Mouse (Mus musculus): ENCODE results near the gene Mst1r. TPM values are rescaled to one million over a fixed set of nuclear protein-coding genes. Genes with fewer than 3 reads are reported as not detected.

Gene Mst1r
- polyA plus RNA-seq, 1 experiment from 2014 or later, result 1.2 TPM

DNA sequence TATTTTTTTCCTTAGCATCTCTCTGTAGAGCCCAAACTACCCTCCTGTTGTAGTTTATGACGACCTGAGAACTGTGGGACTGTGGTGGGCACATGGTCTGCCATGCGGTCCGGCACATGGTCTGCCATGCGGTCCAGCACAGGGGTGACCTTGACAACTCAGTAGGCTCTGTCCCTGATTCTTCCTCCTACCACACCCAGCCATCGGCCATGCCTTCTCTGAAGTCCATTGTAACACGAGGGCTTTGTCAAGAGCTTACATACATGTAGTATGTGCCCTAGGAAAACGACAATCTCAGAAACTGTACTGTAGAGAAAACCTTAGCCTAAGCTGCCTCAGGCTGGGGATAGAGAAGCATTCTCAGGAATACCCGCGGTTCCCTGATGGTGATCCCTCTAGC lies 58.0 kb downstream of the Mst1r start:
- Histone ChIP-seq H3K27ac (no peak overlapping the region), H3K36me3 (peaks cover 96% of the 10 kb centered on the region)

DNA sequence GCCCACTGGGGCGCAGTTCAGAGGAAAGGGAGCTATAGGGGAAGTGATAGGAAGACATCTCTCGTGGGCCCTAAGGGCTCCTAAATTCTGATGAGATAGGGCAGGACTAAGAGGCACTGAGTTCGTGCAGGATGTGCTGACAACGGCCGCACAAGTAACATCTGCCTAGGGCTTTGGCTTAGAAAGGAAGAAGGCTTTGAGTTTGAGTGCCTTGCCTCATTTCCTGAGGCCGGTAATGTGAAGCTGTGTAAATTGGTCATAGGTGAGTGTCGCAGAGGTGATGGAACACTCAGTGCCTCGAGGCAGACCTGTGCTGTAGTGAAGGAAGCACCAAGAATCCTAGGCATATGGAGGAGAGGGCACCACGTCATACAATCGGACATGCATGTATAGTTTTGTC lies 60.0 kb downstream of the Mst1r start:
- Histone ChIP-seq H3K27me3 (ENCODE audit: low read depth, poor library complexity, severe bottlenecking) (no peaks in the 10 kb centered on the region), H3K36me3 (peaks cover 96% of the 10 kb centered on the region), H3K27ac (0 out of 2 replicates have a peak overlapping the region, but pooled peaks have one; percentile 33)

More for the DNA sequence above, 58.0 kb downstream of the Mst1r start:
- 95% methylated on average over 9 of the region's 9 CpGs for WGBS
- no peaks in the 10 kb centered on the region for H3K27me3 ChIP-seq (ENCODE audit: low read depth, poor library complexity, severe bottlenecking)
- no peaks in the 10 kb centered on the region for H3K9me3 ChIP-seq (replicated peaks)
- H3K4me3 ChIP-seq, result no peak overlapping the region
- peaks cover 7% of the 10 kb centered on the region for H3K4me1 ChIP-seq
- no peak for DNase-seq (ENCODE audit: low spot score)

DNA sequence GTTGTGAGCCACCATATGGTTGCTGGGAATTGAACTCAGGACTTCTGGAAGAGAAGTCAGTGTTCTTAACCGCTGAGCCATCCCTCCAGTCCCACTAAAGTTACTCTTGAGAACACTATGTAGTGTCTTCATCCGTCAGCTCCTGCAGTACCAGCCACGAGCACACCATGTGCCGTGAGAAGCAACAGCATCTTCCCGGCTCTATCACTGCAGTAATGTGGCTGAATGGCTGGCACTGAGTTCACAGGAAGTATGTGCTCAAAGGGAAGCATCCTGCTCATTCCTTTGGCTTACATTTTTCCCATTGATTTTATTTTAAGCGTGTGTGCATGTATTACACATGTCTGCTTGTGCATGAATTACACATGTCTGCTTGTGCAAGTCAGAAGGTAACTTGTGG lies 60.8 kb downstream of the Mst1r start:
- Histone ChIP-seq H3K27ac (no peak overlapping the region), H3K36me3 (peaks cover 96% of the 10 kb centered on the region), H3K4me1 (peaks cover 7% of the 10 kb centered on the region; the same call in 1 of the 2 replicates), H3K4me3 (no peak overlapping the region), H3K27me3 (ENCODE audit: low read depth, poor library complexity, severe bottlenecking) (no peaks in the 10 kb centered on the region), H3K9me3 (replicated peaks) (no peaks in the 10 kb centered on the region)
- 93% methylated on average over 6 of the region's 6 CpGs for WGBS
- no peak for DNase-seq (ENCODE audit: low spot score)

More for the DNA sequence above, 60.0 kb downstream of the Mst1r start:
- Histone ChIP-seq H3K9me3 (replicated peaks) (no peaks in the 10 kb centered on the region), H3K4me3 (no peak overlapping the region), H3K4me1 (peaks cover 4% of the 10 kb centered on the region; the same call in 1 of the 2 replicates)
- 89% methylated on average over 10 of the region's 10 CpGs for WGBS
- no peak for DNase-seq (ENCODE audit: low spot score)

DNA sequence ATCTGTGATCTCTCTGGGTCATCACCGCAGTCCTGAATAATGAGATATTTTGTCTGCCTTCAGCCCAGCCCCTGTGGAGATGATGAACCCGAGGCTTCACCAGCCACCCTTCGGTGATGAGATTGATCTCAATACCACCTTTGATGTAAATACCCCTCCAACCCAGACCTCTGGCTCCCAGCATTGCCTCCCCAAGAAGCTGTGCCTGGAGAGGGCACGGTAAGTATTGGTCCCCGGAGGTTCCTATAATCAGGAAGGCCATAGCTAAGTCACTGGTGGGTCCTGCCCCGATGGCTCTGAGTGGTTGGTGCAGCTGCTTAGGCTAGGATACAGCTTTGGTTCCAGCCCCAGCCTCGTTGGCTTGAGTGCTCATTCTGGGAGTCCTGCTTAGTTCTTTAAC lies 61.9 kb downstream of the Mst1r start:
- H3K36me3 ChIP-seq, result peaks cover 96% of the 10 kb centered on the region
- no peak overlapping the region for H3K4me3 ChIP-seq
- 94% methylated on average over 7 of the region's 7 CpGs for WGBS
- H3K27ac ChIP-seq, result no peak overlapping the region
- no peak for DNase-seq (ENCODE audit: low spot score)
- peaks cover 7% of the 10 kb centered on the region; the same call in 1 of the 2 replicates for H3K4me1 ChIP-seq
- no peaks in the 10 kb centered on the region for H3K27me3 ChIP-seq (ENCODE audit: low read depth, poor library complexity, severe bottlenecking)
- no peaks in the 10 kb centered on the region for H3K9me3 ChIP-seq (replicated peaks)

Other genes with a start within 250 kb of the Mst1r start
- gene Slc38a3, start 237.3 kb upstream of the Mst1r start, polyA plus RNA-seq (2016; fragmentation: Nextera tagmentation; extraction: Ambion mirVana), result 3.9 and 4.3 TPM in 2 replicates
- 2.6 and 3.3 TPM in 2 replicates for gene Gnat1, start 227.2 kb upstream of the Mst1r start, polyA plus RNA-seq (2016; fragmentation: Nextera tagmentation; extraction: Ambion mirVana)
- gene Sema3f, start 196.4 kb upstream of the Mst1r start, polyA plus RNA-seq (2016; fragmentation: Nextera tagmentation; extraction: Ambion mirVana), result 31.7 and 33.6 TPM in 2 replicates
- 164 and 214 TPM in 2 replicates for gene Rbm5, start 135.9 kb upstream of the Mst1r start, polyA plus RNA-seq (2016; fragmentation: Nextera tagmentation; extraction: Ambion mirVana)
- 96.4 and 116 TPM in 2 replicates for gene Rbm6, start 33.6 kb upstream of the Mst1r start, polyA plus RNA-seq (2016; fragmentation: Nextera tagmentation; extraction: Ambion mirVana)
- 10.9 and 11.6 TPM in 2 replicates for gene Mon1a, start 18.7 kb upstream of the Mst1r start, polyA plus RNA-seq (2016; fragmentation: Nextera tagmentation; extraction: Ambion mirVana)
- gene Actl11, start 21.6 kb downstream of the Mst1r start, polyA plus RNA-seq (2016; fragmentation: Nextera tagmentation; extraction: Ambion mirVana), result not detected in 2 replicates
- gene Camkv, start 28.8 kb downstream of the Mst1r start, polyA plus RNA-seq (2016; fragmentation: Nextera tagmentation; extraction: Ambion mirVana), result 7.5 and 9.9 TPM in 2 replicates
- 43.2 and 45.9 TPM in 2 replicates for gene Traip, start 43.3 kb downstream of the Mst1r start, polyA plus RNA-seq (2016; fragmentation: Nextera tagmentation; extraction: Ambion mirVana)
- 18.6 and 22.5 TPM in 2 replicates for gene Uba7, start 68.6 kb downstream of the Mst1r start, polyA plus RNA-seq (2016; fragmentation: Nextera tagmentation; extraction: Ambion mirVana)
- 3.5 and 6.2 TPM in 2 replicates for gene Gm20661, start 76.2 kb downstream of the Mst1r start, polyA plus RNA-seq (2016; fragmentation: Nextera tagmentation; extraction: Ambion mirVana)
- 180 and 189 TPM in 2 replicates for gene Inka1, start 79.0 kb downstream of the Mst1r start, polyA plus RNA-seq (2016; fragmentation: Nextera tagmentation; extraction: Ambion mirVana)
- 6.5 and 11.9 TPM in 2 replicates for gene Cdhr4, start 85.6 kb downstream of the Mst1r start, polyA plus RNA-seq (2016; fragmentation: Nextera tagmentation; extraction: Ambion mirVana)
- gene Gm20662, start 89.5 kb downstream of the Mst1r start, polyA plus RNA-seq (2016; fragmentation: Nextera tagmentation; extraction: Ambion mirVana), result 0.34 and 0.93 TPM in 2 replicates
- gene Ip6k1, start 95.6 kb downstream of the Mst1r start, polyA plus RNA-seq (2016; fragmentation: Nextera tagmentation; extraction: Ambion mirVana), result 54.1 and 69.8 TPM in 2 replicates
- gene Gmppb, start 142.4 kb downstream of the Mst1r start, polyA plus RNA-seq (2016; fragmentation: Nextera tagmentation; extraction: Ambion mirVana), result 25.2 and 26.4 TPM in 2 replicates
- 1.9 and 3.5 TPM in 2 replicates for gene Amigo3, start 146.3 kb downstream of the Mst1r start, polyA plus RNA-seq (2016; fragmentation: Nextera tagmentation; extraction: Ambion mirVana)
- 0.54 and 0.74 TPM in 2 replicates for gene Mst1, start 173.6 kb downstream of the Mst1r start, polyA plus RNA-seq (2016; fragmentation: Nextera tagmentation; extraction: Ambion mirVana)
- 31.8 and 37.5 TPM in 2 replicates for gene Rnf123, start 176.5 kb downstream of the Mst1r start, polyA plus RNA-seq (2016; fragmentation: Nextera tagmentation; extraction: Ambion mirVana)
- gene Apeh, start 187.7 kb downstream of the Mst1r start, polyA plus RNA-seq (2016; fragmentation: Nextera tagmentation; extraction: Ambion mirVana), result 70.8 and 76.2 TPM in 2 replicates